Mouse (Mus musculus): ENCODE measurements around the gene Senp2.
A peak's percentile ranks its signal among the peaks of the same experiment; 100 is the strongest.
"Not testable (repeated sequence)": the region's sequence is repeated elsewhere in the genome, so short reads cannot be mapped to it uniquely, and the experiment has no call there.

The Senp2 gene

DNA sequence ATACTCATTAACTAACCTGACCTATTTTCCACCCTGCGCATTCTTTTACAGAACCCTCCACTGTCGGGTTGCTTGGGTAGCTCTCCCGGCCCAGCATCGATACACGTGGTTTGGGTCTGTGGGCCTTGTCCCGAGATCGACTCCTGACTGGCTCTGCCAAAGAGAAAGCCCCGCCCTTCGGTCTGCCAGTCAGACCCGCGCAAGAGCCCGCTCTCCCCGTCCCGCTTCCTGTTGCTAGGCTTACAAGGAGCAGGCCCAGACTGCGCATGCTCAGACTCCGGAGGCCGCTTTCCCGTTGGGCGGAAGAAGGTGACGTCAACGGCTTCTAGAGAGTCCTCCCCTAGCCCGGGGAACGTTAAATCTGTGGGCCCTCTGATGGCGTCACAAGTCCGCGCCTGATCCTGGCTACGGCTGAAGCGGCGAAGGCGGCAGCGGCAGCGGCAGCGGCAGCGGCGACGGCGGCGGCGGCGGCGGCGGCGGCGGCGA lies at the start of gene Senp2:
Gene Senp2, plus strand, starts transcription at position 386 of the 486 bp plus-strand sequence.
- peak; percentile 100 for DNase-seq (ENCODE audit: low read depth, low spot score)

DNA sequence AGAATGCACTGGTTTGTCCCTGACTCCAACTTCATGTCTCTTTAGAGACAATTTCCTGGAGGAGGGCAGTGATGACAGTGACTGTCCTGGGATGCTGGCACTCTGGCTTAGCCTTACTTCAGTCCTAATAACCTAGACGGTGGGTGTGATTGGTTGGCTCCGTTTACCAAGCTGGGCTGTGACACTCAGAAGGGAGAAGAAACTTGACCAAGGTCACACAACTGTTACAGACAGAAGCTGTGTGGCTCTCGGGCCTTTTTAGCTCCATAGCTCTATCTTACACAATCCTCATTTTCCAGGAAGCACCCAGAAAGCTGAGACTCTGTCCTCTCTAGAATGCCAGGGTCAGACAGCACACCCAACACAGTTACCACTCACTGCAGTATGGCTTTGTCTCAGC lies 43.7 kb upstream of the Senp2 start:
- no peak for DNase-seq (ENCODE audit: low read depth, low spot score)

DNA sequence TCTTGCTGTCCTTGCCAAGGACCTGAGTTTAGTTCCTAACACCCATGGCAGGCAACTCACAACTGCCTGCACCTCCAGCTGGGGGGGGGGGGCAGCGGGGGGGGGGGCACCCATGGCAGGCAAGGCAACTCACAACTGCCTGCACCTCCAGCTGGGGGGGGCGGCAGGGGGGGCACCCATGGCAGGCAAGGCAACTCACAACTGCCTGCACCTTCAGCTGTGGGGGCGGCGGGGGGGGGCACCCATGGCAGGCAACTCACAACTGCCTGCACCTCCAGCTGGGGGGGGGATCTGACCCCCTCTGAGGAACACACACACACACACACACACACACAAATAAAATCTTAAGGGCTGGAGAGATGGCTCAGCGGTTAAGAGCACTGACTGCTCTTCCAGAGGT lies 39.4 kb upstream of the Senp2 start:
- no peak for DNase-seq (ENCODE audit: low read depth, low spot score)

DNA sequence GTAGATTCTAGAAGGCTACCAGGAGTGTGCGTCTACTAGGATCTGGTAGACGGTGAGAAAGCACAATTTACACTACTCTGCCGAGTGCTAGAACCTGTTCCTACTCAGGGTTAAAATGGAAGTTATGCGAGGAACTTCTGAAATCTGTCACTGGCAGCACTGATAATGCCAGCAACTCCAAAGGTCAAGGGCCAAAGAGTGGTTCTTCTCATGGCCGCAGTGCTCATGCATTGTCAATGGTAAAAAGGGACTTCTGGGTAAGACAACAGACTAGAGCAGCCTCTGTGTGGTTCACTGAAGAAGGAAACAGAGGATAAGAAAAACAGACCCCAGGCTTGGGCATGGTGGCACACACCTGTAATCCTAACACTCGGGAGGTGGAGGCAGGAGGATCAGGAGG lies 38.7 kb upstream of the Senp2 start:
- no peak for DNase-seq (ENCODE audit: low read depth, low spot score)

DNA sequence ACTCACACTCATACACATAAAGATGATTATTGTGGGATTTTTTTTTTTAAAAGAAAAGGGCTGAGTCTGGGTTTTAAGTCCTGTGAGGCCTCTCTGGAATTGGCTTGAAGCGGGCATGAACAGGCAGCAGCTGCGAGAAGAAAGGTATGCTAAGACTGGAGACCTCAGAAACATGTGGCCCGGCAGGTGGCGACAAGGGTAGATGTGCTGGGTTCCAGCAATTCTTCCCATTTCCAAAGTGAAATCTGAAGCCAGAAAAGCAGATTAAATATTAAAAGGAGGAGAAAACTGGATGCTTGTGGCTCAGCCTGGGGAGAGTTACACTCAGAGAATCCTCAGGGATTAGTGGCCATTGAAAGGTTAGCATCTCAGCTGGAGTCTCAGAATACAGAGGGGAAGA lies 37.8 kb upstream of the Senp2 start:
- DNase-seq (ENCODE audit: low read depth, low spot score): no peak

DNA sequence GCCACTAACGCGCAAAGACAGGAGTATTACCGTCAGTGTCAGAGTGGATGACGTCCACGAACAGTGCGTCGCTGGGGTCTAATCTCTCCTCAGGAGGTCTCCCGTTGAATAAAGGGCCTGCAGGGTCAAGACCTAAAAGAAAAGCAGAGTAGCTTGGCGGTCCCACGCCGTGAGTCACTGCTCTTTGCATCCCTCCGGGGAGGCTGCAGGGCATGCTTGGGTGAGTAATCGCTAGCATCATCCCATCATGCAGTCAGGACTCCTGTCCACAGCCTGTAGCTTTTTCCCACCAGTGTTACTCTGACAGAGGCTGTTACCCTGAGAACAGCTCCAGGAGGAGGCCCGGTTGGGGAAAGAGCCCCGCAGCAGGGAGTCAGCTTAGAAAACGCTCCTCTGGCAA lies 33.1 kb upstream of the Senp2 start:
- DNase-seq (ENCODE audit: low read depth, low spot score): peak; percentile 33

DNA sequence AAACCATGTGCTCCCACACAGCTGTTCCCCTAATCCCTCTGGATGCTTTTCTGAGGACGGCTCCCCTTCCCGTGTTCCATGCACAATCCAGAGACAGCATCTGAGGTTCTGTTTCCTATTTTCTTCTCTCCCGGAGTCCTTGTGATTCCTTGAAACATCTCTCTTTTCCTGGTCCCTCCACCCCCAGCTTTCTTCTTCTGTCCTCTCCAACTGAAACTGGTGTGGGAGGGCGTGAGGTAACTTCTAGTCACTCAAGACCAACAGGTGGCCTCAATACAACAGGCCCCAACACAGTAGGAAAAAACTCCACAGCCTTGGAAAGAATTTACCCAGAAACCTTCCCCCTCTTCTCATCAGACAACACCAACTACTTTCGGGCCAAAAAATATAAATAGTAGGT lies 31.9 kb upstream of the Senp2 start:
- no peak for DNase-seq (ENCODE audit: low read depth, low spot score)

DNA sequence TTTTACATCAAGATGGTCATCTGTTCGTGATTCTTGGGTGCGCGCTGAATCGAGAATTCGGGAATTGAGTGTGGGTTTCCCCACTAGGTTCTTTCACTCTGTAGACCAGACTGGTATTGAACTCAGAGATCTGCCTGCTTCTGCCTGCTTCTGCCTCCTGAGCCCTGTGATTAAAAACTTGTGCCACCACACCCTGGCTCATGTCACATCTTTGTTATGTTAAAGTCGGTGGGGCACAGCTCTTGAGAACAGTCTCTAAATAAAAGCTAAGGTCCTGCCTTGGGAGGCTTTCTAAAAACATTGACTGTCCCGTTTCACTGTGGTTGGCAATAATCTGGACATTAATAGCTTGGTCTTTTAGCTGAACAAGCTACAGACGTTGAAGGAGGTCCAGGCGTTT lies 26.1 kb upstream of the Senp2 start:
- DNase-seq (ENCODE audit: low read depth, low spot score): peak; percentile 70

DNA sequence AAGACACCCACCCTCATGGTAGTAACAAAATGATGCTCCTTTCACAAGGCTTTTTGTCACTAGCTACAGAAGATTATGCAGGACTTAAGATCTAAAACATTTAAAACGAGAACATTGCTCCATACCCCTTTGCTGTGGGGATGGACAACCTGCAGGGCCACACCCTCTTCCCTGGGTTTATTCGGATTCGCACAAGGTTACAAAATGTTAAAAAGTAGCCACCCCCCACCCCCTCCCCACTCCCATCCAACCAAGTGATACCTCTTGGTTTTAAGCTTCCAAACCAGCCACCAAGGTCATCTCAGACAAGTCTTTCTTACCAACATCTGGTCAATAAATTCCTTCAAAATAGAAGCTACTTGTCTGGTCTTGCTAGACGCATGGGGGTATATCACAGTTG lies 25.7 kb upstream of the Senp2 start:
- DNase-seq (ENCODE audit: low read depth, low spot score): peak; percentile 67

DNA sequence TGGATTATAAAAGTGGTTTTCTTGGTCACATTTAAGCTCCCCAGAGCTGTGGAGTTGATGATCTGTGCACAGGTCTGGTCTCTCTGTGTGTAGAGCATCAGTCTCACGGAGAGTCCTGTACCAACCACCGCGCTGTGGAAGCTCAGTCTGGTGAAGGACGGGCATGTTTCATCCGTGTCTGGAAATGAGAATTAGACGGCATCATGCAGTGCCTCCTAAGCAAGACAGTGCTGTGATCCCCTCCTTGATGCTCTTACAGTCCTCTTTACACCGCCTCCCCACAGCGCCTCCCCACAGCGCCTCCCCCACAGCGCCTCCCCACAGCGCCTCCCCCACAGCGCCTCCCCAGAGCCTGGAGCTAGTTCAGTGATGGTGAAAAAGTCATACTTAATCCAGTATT lies 25.2 kb upstream of the Senp2 start:
- peak; percentile 55 for DNase-seq (ENCODE audit: low read depth, low spot score)

DNA sequence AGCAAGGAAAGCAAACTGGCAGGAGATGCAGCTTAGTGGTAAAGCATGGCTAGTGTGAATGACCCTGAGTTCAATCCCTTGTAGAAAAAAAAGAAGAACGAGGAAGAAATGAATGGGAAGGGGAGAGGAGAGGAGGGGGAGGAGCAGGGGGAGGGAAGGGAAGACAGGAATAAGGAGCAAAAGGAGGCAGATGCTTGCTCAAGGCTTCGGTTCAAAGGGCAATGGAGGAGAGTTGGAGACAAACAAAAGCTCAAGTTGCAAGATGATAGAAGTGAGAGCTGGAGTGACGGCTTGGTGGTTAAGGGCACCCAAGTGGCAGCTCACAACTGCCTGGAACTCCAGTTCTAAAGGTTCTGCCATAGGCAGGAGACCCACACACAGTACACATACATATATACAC lies 23.1 kb upstream of the Senp2 start:
- no peak for DNase-seq (ENCODE audit: low read depth, low spot score)

DNA sequence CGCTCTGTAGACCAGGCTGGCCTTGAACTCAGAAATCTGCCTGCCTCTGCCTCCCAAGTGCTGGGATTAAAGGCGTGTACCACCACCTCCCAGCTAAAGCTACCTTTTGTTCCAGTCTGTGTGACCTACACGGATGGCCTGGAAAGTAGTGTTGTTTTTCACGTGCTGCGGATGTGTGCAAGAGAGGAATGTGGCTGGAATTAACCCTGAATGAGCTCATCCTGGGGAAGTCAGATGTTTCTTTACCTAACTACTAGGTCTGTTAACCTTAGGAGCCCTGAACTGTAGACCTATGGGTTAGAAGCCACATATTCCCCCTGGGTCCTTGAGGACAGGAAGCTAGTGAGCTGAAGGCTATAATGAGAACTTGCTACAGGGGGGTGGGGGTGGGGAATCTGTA lies 21.3 kb upstream of the Senp2 start:
- peak; percentile 76 for DNase-seq (ENCODE audit: low read depth, low spot score)

DNA sequence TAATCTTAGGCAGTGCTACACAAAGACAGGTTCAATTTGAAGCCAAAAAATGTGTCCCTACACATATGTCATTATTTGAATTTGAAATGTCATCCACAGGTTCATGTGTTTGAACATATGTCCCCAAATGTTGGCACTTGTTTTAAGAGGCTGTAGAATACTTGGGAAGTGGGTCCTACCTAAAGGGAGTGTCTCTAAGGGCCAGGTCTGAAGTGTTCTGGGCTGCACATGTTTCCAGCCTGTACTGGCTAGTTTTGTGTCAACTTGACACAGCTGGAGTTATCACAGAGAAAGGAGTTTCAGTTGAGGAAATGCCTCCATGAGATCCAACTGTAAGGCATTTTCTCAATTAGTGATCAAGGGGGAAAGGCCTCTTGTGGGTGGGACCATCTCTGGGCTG lies 18.4 kb upstream of the Senp2 start:
- DNase-seq (ENCODE audit: low read depth, low spot score): not testable (repeated sequence)

DNA sequence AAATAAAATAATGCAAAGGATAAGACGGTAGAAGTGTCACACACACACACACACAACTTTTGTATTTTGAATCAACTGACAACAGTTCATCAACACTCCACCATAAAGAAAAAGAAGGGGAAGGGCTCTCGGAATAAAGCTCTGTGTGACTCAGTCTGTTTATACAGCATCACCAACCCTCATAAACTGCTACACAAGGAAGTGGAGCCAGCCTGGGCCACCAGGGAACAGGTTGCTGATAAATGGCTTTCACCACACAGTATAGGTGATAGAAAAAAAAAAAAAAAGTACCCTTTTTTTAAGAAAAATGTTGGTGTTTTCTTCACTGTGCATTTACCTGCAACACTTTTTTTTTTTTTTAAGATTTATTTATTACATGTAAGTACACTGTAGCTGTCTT lies 17.5 kb upstream of the Senp2 start:
- DNase-seq (ENCODE audit: low read depth, low spot score): no peak

DNA sequence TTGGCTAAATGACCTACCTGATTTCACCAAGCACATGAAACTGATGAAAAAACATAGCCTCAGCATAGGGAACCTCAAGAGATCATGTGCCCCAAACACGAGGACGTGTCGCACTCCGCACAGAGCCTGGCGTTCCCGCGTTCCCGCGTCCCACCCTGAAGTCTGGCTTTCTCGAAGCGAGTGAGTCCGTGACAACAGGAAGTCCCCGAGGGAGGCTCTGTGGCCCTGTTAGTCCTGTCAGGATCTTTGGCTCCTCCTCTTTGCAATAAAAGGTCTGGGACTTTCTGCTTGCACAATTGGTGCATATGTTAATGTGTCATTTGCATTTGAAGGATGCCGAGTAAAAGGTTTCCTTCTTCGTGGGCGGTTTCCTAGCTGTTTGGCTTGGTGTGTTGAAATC lies 14.0 kb upstream of the Senp2 start, which contains the start of gene Liph:
Gene Liph, minus strand, starts transcription at position 360 of the 400 bp plus-strand sequence.
- peak; percentile 94 for DNase-seq (ENCODE audit: low read depth, low spot score)

DNA sequence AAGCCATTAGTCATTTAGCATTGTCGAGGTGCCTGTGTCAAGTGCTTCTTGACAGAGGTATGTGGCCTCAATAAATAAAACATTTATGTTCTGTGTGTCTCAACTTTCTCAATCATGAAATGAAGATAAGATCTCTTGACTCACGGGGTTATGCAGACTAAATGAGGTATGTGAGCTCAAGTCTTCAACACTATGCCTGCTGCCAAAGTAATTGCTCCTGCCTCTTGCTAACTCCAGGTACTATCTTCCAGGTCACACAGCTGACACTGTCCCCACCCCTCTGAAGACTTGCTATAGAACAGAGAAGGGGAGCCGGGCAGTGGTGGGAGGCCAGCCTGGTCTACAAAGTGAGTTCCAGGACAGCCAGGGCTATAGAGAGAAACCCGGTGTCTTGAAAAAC lies 12.9 kb upstream of the Senp2 start:
- DNase-seq (ENCODE audit: low read depth, low spot score): no peak

DNA sequence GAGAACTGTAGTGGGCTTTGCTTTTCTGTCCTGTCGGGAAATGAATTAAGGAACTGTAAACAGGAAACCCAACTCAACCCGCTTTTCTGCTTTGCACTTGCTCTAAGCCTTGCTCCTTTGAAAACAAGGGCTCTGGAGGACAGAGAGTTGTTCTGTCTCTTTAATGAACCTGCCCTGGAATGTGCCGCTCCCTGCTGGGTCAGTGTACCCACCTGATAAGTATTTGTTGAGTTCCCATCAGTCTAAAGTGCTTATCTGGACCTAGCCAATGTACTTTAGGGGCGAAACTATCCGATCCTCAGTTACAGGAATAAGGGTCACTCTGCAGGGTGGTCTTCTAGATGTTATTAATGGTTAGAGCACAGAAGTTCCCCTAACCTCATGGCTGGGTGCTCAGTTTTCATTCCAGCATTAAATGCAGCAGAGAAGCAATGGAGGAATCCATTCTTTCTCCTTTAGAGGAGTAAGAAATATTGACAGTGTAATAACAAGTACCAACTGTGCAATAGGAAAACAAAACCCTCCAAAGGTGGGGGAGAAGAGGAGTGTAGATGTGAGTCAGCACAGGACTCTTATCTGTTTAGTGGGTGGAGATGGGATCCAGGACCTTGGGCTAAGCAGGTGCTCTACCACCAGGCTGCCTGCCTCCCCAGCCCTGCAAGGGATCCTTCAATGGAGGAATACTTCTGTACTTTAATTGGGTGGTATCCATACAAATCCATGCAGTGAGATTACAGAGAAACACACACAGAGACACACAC lies 12.2 kb upstream of the Senp2 start:
- peak; percentile 65 for DNase-seq (ENCODE audit: low read depth, low spot score)

DNA sequence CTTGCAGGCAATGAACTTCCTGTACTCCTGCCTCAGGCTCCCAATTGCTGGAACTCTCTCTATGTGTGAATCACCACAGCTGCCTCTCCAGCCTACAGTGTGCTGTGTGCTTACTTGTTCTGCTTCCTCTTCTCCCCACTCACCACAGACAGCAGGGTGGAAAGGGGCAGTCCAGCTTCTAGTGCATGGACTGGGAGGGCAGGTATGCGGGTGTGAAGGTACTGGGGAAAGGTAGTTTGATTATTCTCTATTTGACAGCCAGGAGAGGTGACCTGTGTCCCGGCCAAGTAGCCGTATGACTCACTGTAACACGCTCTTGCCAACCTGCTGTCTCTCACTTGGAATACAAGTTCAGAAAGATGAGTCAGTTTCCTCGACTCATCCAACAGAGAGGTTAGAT lies 11.2 kb upstream of the Senp2 start:
- no peak for DNase-seq (ENCODE audit: low read depth, low spot score)

DNA sequence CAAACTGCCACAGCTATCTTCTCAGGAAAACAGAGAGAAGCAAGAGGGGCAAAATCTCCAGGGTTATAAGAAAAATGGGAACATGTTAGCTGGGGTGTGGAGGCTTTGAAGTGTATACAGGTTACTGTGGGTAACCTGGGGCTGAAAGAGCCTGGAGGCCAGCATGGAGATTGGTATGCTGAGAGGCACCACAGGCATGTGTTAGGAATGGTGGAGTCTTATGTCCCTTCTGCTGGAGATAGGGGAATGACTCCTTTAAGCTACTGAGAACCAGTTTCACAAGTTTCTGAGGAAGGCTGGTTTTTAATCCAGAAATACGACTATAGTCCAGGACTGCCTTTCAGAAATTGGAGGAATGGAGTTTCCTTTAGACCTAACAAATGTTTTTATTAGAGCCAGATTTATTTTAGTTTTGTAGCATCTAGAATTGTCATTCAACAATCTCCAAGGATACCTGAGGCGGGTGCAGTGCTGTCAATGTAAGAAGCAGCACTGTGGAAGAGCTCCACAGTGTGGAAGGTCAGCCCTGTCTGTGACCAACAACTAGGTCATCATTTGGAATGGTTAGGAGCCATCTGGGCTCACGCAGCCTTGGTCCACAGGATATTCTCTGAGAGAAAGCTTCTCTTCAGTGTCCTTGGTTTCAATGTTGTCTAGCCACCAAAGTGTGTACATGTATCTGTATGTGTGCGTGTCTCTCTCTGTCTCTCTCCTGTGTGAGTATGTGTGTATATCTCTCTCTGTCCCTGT lies 9.2 kb upstream of the Senp2 start:
- DNase-seq (ENCODE audit: low read depth, low spot score): no peak

DNA sequence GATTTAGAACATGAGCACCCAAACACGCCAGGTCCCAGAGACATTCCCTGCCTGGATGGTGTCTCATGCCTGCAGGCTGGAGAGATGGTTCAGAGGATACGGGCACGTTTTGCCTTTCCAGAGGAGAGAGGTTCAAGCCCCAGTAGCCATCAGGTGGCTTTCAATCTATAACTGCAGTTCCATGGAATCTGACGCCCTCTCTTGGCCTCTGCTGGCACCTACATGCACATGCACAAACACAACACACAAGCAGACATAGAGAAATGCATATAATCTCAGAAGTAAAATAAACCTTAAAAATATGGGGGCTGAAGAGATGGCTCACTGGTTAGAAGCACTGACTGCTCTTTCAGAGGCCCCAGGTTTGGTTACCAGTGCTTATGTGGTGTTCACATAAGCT lies 8.1 kb upstream of the Senp2 start:
- peak; percentile 59 for DNase-seq (ENCODE audit: low read depth, low spot score)

DNA sequence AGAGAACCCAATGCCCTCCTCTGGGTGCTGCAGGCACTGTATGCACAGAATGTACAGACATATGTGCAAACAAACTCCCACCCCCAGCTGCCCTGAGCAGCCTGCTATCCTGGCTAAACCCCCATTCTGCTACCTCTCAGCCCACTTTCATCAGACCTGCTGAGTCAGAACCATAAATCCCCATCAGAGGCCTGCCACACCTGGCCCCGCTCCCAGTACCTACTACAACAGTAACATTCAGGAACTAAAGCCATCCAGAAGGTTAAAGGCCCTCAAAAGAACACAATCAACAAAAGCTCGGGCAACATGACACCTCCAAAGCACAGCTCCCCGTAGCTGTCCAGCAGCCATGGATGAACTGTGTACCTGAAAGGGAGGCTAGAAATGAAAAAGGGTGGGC lies 7.7 kb upstream of the Senp2 start:
- no peak for DNase-seq (ENCODE audit: low read depth, low spot score)

DNA sequence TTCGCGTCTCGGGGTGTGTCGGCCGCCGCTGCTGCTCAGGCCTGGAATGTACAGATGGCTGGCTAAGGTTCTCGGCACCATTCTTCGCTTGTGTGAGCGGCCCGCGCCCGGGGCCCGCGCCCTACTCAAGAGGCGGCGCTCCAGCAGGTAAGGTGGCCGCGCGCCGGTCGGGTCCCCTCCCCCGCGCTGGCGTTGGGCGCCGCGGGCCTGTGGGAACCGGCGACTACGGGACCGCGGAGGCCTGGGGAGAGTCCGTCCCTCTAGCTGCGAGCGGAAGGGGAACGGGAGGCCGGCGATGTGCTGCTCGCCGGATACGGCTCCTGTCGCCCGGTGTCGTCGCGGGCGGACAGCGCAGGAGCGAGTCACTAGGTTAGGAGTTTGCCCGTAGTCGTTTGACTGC lies 312 bp downstream of the Senp2 start:
- DNase-seq (ENCODE audit: low read depth, low spot score): peak; percentile 63

DNA sequence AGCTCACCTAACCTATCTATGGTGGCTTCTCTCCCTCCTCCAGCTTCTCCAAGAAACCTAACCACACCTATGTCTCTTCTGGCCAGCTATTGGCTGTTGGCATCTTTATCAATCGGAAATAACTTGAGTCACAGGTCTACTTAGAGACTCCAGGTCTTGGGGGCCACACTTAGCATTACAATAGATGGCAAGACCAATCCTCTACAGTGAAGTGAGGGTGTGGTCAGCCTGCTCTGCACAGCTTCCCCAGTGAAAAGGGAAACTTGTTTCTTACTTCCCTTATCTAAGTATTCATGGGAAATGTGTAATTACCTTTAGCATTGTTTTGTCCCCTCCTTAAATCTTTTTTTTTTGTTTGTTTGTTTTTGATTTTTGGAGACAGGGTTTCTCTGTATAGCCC lies 6.3 kb downstream of the Senp2 start:
- peak; percentile 65 for DNase-seq (ENCODE audit: low read depth, low spot score)

Measured in ZHBTc4 (cell line).